Mouse (Mus musculus): Measurements from ENCODE around the gene Rspry1. TPM values are rescaled to one million over a fixed set of nuclear protein-coding genes. Genes with fewer than 3 reads are reported as not detected.

Rspry1 gene
- total RNA-seq, 2 experiments from 2014 or later: 23.3 to 25.3 TPM

DNA sequence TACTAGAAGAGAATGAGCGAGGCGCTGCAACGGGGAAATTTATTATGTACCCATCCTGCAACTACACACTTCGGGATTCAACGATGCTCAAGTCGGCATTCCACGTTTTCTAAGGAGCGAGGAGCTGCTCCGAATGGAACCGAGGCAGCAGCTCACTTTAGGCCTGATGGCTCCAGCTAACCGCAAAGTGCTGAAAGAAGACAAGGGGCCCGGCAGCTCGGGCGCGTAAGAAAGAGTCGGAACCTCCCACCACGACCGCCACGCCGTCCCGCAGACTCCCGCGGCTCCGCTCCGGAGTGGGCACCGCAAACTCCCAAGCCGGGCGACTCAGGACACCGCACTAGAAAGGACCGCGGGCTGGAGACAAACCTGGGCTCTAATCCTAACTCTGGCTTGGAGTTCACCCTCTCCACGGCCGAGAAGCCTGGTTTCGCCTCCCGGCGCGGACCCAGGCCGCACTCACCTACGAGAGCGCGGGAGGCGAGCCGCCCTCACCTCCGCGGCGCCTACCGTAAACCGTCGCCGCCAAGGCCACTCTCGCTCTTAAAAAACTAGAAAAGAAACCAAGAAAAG is 617 bp upstream of the Rspry1 start:
- DNase-seq (ENCODE audit: low spot score in 2 of 2): peak in 1 of 2 experiments; percentile 38

DNA sequence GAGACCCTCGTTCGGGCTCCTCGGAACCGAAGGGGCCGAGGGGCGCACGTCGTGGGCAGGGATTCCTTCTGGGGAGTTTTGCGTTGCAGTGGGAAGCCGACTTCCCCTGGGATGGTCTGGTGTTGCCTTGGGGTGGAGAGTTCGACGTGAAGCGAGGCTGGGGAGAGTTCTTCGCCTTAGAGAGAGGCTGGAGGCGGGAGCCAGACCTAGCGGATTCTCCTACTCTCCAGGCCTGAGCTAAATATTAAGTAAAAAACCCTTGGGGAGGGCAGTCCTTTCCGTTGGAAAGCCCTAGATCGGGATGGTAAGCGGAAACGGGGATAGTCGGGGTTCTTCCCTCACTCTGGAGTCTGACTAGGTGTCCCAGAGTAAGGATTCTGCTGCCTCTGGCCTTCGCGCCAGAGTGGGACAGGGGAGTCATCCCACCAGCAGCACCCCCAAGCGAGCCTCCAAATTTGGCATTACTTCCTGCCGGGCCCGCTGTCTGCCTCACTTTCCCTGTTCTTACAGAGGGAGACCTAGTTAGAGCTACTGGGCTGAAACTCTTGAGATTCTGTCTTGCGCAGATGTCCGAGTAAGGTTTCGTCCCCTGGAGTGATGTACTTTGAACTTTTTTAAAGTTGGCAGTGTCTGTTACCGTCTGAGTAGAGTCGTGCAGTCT is 864 bp downstream of the Rspry1 start:
- peak in 1 of 2 experiments; percentile 38 for DNase-seq (ENCODE audit: low spot score in 2 of 2)

DNA sequence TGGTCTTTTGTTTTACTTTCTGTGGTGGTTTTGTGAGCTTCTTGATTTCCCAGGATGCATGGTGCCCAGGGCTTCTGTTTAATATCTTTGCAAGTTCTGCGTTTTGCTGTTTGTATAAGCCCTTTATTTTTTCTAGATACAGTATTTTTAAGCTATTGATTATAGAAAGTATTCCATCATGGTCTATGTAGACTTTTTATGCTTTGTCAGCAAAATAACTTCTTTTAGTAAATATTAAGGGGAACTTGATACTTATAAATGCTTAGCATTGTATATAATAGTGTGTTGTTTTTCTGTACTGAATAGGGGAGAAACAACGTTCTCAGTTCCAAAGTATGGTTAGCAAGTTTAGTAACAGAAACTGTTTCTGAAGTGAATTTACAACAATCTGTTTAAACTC is 2.3 kb downstream of the Rspry1 start:
- DNase-seq (ENCODE audit: low spot score in 2 of 2): no peak

DNA sequence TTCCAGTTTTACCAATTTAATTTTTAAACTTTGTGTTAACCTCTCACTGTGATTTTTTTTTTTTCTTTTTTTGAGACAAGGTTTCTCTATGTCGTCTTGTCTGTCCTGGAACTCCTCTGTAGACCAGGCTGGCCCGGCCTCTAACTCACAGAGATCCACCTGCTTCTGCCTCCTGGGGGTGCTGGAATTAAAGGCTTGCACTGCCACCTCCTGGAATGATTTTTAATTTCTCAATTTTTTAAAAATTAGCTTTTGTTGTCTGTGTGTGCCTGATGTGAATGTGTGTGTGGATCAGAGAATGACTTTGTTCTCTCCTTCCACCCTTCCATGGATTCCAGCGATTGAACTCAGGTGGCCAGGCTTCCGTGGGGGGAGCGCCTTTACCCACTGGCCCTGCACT is 5.3 kb downstream of the Rspry1 start:
- no peak for DNase-seq (ENCODE audit: low spot score in 2 of 2)

DNA sequence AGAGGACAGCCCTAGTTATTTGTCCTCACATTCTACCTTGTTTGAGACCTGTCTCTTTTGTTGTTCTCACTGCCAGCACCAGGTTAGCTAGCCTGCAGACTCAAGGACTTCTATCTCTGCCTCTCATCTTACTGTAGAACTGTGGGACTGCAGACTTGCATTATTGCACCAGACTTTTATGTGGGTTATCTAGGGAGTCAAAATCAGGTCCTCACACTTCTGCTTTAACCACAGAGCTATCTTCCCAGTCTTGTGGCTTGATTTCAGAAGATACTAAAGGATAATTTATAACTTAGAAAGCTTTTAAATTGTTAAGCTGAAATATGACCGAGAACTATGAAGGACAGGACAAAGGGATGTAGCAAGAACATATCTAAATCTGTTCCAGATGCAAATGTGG is 23.1 kb downstream of the Rspry1 start:
- DNase-seq (ENCODE audit: low spot score in 2 of 2): no peak

DNA sequence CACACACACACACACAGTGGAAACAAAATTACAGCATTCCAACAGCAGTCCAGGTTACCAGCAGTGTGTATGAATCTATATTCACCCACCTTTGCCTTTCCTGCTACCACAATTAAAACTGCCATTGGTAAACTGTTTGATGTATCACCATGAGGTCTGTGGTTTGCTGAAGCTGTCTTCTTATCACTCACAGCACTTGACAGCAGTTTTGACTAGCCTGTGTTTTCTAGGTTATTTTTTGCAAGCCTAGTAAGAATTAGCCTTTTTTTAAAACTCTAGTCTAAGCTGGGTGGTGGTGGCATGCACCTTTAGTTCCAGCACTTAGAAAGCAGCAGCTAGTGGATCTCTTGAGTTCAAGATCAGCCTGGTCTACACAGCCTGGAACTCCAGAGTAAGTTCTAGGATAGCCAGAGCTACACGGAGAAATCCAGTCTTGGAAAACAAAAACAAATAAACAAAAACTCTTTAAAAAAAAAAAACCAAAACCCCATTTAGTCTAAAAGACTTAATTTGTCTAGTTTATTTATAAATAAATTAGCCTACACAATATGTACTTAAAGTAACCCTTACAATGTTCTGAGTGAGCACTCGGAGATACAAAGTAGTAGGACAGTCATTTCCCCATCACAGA is 31.9 kb downstream of the Rspry1 start:
- DNase-seq (ENCODE audit: low spot score in 2 of 2): no peak

DNA sequence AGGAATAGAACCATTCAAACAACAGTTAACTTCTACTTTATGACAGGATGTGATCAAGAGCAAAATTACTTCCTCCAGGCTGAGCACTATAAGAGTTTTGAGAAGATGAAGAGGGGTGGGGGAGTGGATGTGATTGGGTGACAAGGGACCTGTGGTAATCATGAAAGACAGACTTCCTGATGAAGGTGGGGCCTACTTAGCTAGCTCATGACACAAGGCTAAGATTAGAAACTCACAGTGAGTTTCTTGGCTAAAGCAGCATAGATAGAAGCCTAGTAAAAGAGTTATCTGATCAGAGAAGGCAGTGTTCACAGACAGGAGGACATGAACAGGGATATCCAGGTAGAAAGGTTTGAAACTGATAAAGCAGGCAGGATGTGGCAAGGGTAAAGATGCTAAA is 32.5 kb downstream of the Rspry1 start:
- no peak for DNase-seq (ENCODE audit: low spot score in 2 of 2)

DNA sequence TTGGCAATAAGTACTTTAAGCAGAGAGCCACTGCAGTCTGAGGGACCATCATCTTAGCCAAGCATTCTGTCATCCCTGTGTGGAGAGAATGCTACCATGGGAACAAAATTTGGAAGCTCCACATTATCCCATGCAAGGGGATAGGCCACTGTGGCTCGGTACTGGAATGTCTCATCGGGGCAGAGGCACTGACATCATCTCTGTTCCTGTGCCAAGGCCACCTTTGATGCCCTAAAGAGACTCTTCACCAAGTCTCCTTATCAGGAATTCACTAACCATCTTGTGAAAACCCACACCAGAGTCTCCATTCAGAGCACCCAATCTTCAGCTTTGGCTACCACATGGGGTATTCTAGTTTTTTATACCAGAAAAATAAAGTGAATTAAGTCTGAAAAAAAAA is 39.4 kb downstream of the Rspry1 start:
- DNase-seq (ENCODE audit: low spot score in 2 of 2): peak in 1 of 2 experiments; percentile 9

DNA sequence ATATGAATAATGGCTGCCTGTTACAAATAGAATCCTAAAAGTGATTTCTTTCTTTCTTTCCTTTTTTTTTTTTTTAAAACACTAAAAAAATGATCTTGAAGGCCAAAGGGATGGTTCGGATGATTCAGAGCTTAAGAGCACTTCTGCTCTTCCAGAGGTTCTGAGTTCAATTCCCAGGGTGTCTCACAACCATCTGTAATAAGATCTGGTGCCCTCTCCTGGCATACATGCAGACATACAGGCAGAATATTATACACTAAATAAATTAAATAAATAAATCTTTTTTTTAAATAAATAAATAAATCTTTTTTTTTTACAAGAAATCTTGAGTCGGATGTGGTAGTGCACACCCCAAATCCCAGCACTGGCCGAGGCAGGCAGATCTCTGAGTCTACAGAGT is 40.2 kb downstream of the Rspry1 start:
- no peak for DNase-seq (ENCODE audit: low spot score in 2 of 2)

DNA sequence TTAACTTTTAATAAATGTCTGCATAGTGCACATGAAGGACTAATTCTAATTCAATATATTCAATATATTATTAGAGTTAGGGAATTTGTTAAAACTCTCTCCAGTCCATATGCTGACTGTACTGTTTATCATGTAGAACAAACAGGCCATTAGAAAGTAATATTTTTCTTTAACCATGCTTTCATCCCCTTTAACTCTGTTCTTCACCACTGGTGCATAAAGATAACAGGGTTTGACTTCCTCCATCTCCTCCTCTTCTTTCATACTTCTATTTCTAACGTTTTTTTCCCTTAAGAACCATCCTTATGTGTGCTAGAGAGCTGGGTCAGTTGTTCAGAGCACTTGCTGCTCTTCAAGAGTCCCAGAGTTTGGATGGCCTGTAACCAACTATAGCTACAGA is 43.5 kb downstream of the Rspry1 start:
- no peak for DNase-seq (ENCODE audit: low spot score in 2 of 2)

DNA sequence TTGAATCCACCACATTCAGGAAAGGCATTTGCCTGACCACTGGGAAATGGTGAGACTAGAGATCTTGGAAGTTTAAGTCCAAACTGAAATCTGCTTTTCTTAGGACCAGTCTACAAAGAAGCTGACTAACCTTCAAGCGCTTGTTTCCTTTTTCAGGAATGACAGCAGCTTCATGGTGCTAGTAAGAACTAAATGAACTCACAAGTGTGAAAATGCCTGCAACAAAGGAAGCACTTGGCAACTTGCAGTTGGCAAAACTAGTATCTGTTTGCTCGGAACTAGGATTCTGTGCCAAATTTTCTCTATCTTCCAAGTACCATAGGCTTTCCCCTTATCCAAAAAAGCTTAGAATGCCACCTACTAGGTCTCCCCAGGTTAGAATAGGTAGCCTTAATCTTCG is 44.4 kb downstream of the Rspry1 start:
- no peak for DNase-seq (ENCODE audit: low spot score in 2 of 2)

DNA sequence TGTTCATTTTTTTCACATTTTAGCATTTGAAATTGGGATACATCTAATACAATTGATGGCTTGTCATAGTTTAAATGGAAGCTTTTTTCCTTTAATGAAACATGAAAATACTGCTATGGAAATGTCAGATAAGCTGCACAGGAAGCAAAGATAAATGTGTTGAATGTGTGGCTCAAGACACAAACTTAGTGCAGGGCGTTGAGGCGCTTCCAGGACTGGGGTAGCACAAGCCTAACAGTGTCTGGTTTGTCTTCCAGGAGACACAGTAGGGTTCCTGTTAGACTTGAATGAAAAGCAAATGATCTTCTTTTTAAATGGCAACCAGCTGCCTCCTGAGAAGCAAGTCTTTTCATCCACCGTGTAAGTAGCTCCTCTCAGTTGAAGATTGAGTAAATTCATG is 47.8 kb downstream of the Rspry1 start:
- no peak for DNase-seq (ENCODE audit: low spot score in 2 of 2)

DNA sequence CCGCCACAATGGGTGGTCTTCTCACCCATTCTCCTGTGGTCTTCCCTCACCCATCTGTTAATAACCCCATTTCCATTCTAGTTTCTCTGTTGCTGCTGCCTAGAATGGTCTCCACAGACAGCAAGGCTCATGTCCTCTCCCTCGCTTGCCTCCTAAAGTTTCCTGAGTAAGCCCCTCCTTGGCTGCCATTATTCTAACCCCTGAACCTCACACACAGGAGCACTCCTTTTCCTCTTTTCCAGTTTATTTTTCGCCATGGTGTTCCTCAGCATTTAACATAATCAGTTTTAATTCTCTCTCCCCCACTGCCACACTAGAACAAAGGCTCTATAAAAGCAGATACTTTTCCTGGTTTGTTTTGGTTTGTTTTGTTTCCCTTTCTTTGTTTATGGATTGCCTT is 51.2 kb downstream of the Rspry1 start:
- no peak for DNase-seq (ENCODE audit: low spot score in 2 of 2)

DNA sequence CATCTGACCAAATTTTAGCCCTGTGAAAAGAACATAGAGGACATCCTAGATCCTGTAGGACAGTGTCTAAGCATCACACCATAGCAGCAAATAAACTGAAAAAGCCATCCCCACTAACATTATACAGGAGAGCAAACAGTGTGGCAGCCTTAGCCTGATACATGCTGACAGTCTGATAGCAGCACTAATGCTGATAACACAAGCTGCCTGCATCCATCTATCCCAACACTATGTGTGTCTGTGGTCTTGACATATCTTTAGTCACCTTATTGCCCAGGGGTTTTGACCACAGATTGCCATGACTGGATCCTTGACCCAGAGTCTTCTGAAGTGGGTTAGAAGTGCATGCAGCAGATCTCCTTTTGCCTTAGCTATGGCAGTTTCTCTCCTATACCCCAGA is 53.3 kb downstream of the Rspry1 start:
- DNase-seq (ENCODE audit: low spot score in 2 of 2): no peak

DNA sequence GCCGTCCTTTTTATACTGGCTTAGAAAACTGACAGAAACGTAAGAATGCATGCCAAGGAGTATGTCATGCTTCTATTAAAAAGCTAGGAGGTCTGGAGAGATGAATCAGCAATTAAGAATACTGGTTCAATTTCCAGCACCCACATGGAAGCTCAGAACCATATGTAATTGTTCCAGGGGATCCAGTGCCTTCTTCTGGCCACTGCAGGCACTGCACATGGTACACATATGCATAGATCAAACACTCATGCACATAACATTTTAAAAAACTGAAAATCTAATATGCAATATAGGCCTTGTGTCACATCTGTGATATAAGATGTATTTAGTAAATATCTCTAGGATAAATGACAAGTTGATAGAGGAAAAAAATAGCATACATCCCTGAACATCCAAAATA is 56.3 kb downstream of the Rspry1 start:
- DNase-seq (ENCODE audit: low spot score in 2 of 2): no peak

DNA sequence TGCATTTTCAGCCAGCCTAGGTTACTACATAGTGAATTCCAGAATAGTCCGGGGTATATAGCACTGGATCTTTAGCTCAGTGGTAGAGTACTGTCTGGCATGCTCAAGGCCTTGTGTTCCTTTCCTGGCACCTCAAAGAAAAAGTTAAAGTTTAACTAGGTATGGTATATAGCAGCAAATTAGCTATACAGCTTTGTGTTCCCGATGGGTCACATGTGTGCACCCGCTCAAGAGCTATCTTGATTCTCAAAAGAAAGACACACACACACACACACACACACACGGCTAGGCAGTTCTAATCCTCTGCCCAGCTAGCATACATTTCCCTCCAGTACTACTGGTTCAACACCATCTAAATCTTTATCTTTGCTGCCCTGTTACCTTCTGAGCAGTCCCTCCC is 58.7 kb downstream of the Rspry1 start:
- DNase-seq (ENCODE audit: low spot score in 2 of 2): no peak

DNA sequence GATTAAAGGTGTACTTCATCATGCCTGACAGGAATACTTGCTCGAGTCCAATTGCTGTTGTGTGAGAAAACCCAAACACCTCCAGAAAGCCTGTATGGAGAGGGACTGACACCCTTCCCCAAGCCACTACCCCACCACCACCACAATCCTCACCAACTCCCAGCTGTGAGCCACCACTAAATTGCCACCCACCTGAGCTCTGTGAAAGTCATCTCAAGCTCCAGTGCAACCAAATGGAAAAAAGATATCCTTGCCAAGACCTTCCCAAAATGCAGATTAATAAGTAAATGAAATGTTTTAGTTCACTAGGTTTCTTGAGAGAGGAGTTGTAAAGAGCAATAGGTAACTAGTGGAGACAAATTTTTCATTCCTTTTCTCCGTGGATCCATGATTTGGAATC is 63.0 kb downstream of the Rspry1 start:
- DNase-seq (ENCODE audit: low spot score in 2 of 2): no peak

DNA sequence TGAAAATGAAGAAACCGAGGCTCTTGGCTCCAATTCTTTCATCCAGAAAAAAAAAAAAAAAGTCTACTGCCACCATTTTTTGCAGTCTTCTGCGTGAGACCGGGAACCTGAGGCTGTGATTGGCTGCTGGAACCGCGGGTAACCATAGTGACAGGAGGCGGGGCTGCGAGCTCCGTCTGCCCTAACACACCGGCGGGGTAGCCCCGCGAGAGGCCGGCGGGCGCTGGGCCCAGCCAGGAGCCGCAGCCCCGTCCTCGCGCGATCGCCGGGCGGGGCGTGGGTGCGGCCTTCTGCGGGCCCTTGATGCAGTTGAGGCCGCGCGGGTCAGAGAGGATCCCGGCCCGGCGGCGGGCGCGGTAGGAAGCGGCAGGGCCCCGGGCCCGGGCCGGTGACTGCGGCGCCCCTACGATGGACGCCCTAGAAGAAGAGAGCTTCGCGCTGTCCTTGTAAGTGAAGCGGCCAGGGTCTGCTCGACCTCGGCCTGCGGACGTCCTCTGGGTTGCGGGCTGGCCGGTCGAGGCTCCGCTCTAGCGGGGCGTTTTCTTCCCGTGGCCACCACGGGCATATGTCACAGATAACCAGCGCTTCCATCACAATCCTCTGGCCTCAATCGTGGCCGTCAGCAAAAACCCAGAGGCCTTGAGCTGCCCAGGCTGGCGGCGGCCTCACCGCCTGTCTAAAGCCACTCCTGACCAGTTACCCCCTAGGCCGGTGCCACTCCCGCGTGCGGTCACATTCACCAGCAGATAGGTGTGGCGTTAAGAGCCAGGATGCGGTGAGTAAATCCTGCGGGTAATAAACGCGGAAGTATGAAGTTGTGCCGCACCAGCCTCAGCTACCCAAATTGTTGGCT is 64.9 kb downstream of the Rspry1 start, which contains the start of gene Arl2bp:
Gene Arl2bp, plus strand, starts transcription at position 145 of the 853 bp plus-strand sequence.
- DNase-seq (ENCODE audit: low spot score in 2 of 2): peak; percentile 90

DNA sequence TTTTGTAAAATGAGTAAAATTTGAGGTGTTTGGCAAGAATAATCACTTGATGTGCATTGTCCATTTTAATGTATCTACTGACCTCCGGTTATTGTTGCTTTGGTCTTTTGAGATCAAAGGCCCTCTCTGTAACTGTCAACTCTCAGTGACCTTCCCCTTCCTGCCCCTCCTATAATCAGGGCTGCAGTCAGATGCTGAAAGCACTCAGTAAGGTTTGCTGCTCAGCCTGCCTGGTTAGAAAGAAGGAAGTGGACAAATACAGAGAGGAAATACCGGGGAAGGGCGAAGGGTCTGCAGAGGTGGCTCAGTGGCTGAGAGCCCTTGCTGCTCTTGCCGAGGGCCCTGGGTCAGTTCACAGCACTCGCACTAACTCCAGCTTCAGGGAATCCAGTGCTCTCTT is 72.6 kb downstream of the Rspry1 start:
- DNase-seq (ENCODE audit: low spot score in 2 of 2): no peak

DNA sequence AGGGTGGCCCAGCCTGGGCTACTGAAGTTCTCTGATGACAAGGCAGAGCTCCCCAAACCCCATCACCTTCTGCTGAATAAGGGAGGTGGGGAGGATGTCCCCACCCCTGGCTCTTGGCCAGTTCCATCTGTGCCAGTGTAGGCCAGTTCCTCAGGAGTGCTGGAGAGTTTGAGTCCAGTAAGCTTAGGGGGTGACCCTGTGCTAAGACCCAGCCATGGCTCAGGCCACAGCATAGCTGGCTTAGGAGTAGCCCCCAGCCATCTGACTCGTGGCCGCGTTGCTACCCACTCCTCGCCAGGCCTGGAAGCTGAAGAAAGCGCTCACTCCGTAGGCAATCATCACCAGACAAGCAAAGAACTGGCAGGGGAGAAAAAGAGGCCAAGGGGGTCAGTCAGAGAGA is 74.2 kb downstream of the Rspry1 start:
- DNase-seq (ENCODE audit: low spot score in 2 of 2): no peak

DNA sequence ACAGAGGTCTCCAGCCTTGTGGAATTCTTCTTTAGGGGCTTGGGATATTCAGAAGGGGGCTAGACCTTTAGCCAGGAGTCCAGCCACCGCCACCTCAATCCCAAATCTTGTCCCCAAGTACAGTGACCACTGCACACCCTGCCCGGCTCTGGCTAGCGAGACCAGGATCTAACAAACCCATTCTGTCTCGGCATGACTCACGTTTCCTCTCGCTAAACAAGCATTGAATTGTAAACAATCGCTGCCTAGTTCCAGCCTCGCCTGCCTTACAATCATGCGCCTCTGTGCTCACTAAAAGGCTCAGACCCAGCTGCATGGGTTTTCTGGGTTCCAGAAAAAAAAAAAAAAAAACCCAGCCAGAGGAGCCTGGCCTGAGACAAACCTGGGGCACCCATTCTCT is 76.8 kb downstream of the Rspry1 start:
- DNase-seq (ENCODE audit: low spot score in 2 of 2): no peak

DNA sequence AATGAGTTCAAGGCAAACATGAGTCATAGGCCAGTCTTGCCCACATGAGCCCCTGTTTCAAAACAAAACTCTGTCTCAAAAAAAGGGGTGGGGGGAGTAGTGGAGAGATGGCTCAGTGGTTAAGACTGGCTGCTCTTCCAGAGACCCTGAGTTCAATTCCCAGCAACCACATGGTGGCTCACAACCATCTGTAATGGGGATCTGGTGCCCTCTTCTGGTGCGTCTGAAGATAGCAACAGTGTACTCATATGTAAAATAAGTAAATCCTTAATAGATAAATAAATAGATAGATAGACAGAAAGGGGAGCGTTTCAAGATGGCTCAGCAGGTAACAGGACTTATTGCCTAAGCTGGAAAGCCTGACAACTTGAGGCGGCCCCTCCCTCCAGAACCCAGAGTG is 78.7 kb downstream of the Rspry1 start:
- DNase-seq (ENCODE audit: low spot score in 2 of 2): no peak
